Mouse (Mus musculus) layer of hippocampus, postnatal 10 days (tissue): ENCODE measurements around the gene Osbpl8. TPM values are rescaled to one million over a fixed set of nuclear protein-coding genes. Genes with fewer than 3 reads are reported as not detected.

Experiments used
- DNase-seq, 2 experiments: peaks; one replicate each; pipeline ENCODE4 v3.0.0; 2021; ENCODE audit warnings: low spot score in 2 of 2
- total RNA-seq, 2 experiments: library from RNA; stranded (reverse); gene quantifications; 2 replicates each; pipeline ENCODE4 v1.2.3; 2021

The Osbpl8 gene
- total RNA-seq, 2 experiments from 2014 or later: 59.7 to 62.5 TPM

DNA sequence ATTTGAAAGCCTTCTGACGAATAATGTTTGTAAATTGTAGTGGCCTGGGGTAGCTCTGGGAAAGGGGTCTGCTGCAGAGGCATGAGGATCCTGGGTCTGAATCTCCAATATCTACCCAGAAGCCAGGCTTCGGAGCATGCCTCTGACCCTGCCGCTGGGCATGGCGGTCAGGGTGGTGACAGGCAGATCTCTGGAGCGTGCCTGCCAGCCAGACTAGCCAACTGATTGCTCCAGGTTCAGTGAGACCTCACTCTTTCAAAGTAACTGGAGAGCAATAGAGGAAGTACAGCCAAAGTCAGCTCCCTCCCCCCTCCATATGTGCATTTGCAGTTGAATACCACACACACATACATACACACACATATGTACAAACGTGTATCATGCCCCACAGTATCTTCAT lies 137.9 kb downstream of the Osbpl8 start:
- no peak for DNase-seq

DNA sequence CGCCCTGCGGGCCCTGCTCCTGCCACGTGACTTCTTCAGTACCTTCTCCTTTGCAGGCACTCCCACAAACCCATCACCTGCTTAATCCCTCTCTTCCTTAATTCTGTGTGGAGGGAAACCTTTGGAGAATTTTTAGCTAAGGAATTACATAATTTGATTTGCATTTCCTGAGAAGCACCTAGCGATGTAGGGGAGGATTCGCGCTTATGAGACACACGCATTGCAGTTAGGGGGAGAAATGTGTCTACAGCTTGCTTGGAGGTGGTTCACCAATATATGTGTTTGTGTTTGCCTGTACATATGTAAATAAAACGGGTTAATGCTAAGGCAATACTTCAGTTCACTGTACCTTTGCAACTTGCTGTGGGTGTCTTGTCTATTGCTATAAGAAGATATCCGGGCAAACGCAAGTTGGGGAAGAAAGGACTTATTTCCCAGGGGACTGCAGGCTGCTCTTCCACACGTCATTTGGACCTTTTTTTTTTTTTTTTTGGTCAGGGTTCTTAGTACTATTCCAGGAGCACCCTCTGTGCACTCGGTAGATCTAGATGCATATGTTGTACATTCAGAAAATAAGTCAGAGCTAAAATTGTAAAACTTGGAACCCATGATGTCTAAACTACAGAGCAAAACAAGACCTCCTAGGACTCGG lies 144.4 kb downstream of the Osbpl8 start:
- DNase-seq: no peak

GRCm38 (mm10) chr10:111313282-111313681 lies 148.7 kb downstream of the Osbpl8 start:
- DNase-seq: no peak

GRCm38 (mm10) chr10:111314636-111315395 lies 150.3 kb downstream of the Osbpl8 start:
- no peak for DNase-seq

GRCm38 (mm10) chr10:111315940-111316339 lies 151.4 kb downstream of the Osbpl8 start:
- no peak for DNase-seq

GRCm38 (mm10) chr10:111318021-111318420 lies 153.5 kb downstream of the Osbpl8 start:
- DNase-seq: no peak

DNA sequence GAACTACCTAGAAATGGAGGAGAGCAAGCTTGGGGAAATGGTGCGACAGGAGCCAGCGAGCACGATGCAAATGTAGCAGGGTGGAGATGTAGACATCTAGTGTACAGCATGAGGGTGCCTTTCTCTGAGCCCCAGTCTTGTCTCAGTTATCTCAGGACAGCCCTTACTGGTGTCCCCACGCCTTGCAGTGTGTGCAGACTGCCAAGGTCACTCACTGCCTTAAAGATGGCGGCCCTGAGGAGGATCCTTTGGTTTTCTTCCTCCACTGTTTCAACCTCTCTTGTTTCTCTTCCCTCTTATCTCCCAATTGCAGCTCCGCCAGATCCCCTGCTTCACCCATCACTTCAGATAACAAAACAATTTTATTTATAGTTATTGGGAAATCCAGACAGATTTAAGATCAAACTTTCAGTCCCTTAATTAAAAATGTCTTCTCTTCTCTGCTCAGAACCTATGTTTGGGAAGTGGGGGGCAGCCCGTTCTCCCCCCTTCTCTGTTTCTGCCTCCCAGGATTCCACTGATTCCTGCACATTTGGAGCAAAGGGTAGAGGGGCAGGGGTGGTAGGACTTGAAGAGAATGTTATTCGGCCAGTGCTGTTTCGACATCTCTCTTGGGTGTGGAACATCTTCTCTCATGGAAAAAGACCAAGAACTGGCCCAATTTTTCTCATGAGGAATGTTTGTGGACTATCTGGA lies 154.4 kb downstream of the Osbpl8 start:
- no peak for DNase-seq

DNA sequence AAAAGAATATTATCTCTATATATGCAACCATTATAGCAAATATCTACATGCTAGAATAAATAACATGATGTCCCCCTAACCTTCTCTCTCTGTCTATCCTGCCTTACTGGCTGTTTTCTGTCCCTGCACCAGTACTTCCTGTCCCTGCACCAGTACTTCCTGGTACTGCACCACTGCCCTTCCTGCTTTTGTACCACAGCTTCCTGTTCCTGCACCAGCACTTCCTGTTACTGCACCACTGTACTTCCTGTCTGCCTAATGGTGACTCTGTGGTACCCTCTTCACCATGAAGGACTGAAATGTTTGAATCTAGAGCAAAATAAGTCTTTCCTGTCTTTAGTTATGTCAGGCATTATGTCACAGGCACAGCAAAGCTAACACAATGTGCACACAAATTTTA lies 156.0 kb downstream of the Osbpl8 start:
- no peak for DNase-seq

DNA sequence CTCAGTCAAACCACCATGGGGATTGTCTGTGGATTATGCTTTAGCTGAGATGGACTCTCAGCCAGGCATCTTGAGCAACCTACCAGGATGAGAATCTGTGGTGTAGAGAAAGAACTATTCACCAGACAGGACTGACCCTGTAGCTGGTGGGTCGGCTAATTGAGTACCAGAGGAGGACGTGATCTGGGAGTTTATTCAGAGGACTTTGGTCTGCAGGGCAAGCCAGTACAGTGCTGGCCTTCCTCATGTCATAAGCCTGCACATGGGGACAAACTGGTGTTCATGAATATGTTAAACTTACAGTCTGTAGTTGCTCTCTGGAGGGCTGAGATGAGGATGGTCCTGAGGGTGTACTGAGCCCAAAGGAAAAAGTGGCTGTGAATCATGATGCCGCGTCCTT lies 163.4 kb downstream of the Osbpl8 start:
- no peak for DNase-seq

GRCm38 (mm10) chr10:111329326-111329725 lies 164.8 kb downstream of the Osbpl8 start:
- no peak for DNase-seq

- no peak for DNase-seq
Observed at GRCm38 (mm10) chr10:111334902-111335301, 170.3 kb downstream of the Osbpl8 start.

GRCm38 (mm10) chr10:111335517-111336352 lies 171.2 kb downstream of the Osbpl8 start:
- DNase-seq: no peak

DNA sequence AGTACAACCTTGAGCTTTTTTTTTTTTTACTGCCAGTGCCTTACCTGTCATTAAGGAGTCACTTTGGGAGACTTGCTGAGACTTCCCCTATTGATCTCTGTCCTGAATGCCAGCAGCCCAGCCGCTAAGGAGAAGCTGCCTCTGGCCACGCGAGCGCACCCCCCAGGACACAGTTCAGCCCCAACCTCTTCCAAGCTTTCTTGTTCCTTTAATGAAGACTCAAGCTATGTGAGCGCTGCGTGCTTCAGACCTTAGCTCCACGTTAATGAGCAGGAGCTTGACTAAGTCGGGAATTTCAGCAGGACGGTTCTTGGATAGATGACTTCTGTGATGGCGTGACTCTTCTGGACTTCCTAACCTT lies 171.8 kb downstream of the Osbpl8 start:
- DNase-seq: no peak

DNA sequence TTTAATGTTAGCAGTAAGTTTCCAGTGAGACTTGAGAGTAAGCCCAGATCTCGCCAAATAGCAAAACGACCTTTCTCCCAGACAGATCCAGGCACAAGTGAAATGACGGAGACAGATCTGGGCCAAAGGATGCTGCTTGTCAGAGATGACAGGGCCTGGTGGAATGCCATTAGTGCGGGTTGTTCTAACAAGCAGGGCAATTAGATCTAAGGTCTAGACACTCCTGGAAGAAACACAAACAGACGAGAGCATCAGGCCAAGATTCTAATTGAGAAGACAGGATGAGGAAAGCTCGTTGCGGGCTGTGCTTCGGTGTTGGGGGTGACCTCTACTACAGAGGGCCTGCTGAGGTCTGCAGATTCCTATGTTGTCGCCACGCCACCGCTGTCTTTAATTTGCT lies 174.7 kb downstream of the Osbpl8 start:
- DNase-seq: no peak

DNA sequence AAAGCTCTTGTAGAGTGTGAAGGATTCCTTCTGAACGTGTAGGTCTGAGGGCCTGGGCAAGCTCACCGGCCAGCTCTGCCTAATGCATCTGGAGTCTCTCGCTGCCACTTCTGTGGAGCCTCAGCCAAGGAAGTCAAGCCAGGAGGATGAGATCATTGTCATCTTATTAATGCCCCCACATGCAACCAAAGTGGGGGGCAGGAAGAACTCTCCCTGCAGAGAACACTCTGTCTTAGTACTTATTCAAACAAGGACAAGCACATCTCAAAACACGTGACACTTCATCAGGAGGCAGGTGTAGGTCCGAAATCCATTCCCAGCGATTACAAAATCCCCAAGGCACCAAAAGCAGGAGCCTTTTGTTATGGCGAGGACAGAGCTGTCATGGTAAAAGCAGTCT lies 177.2 kb downstream of the Osbpl8 start:
- DNase-seq: no peak

GRCm38 (mm10) chr10:111343555-111343954 lies 179.0 kb downstream of the Osbpl8 start:
- DNase-seq: no peak

Other genes with a start within 250 kb of the Osbpl8 start
- 10 to 100 TPM; 76.9 to 77.5 TPM for gene Csrp2, start 245.0 kb upstream of the Osbpl8 start, total RNA-seq
- gene Zdhhc17, start 154.6 kb upstream of the Osbpl8 start, total RNA-seq: 10 to 100 TPM; 75.4 to 82.2 TPM
- 1 to 10 TPM; 3.8 to 4.2 TPM for gene Bbs10, start 133.9 kb downstream of the Osbpl8 start, total RNA-seq